Mouse (Mus musculus) kidney, adult 18-20 months (tissue): Measurements from ENCODE around the gene Foxr2.

Experiments
- DNase-seq: peaks from one replicate; pipeline ENCODE4 v3.0.0; 2021

Gene Foxr2

GRCm38 (mm10) chrX:153118486-153118885, at the start of gene Foxr2:
Foxr2 (plus strand) TSS chrX:153118786.
- DNase-seq = no peak

- DNase-seq = no peak
Observed at GRCm38 (mm10) chrX:153119013-153119412, 427 bp downstream of the Foxr2 start.

GRCm38 (mm10) chrX:153139734-153140515, 21.3 kb downstream of the Foxr2 start, which contains the start of gene Rragb:
Rragb (plus strand) TSS chrX:153139981.
- DNase-seq = peak; percentile 79

DNA sequence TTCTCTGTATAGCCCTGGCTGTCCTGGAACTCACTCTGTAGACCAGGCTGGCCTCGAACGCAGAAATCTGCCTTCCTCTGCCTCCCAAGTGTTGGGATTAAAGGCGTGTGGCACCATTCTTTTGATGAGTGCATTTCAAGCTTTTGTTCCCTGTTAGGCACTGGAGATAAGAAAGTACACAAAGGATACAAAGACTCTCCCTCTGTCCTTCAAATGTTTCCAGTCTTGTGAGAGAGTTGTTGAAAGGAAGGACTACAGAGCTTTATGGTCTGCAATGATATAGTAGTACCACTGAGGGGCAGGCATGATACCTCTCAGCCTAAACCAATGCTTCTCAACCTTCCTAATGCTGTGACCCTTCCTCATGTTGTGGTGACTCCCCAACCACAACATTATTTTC, 24.1 kb downstream of the Foxr2 start:
- no peak for DNase-seq

GRCm38 (mm10) chrX:153151766-153152165, 33.2 kb downstream of the Foxr2 start:
- DNase-seq = no peak

- DNase-seq = peak; percentile 6
Observed at GRCm38 (mm10) chrX:153155322-153155721, 36.7 kb downstream of the Foxr2 start.

DNA sequence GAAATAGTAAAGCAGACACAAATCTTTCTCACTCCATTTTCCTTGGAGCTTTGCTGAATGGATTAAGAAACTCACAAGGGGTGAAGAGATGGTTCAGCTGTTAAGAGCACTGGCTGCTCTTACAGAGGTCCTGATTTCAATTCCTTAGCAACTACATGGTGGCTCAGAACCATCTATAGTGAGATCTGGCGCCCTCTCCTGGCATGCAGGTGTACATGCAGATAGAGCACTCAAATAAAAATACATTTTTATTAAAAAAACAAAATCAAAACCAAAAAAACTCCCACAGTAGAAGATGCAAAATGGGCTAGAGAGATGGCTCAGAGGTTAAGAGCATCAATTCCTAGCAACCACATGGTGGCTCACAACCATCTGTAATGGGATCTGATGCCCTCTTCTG, 56.2 kb downstream of the Foxr2 start:
- DNase-seq = peak; percentile 5

- no peak for DNase-seq
Observed at GRCm38 (mm10) chrX:153182221-153182620, 63.6 kb downstream of the Foxr2 start.
